Mouse (Mus musculus) heart, postnatal 0 days (tissue): ENCODE data around the gene Map4k2.

ENCODE experiments used
- CTCF ChIP-seq: IDR thresholded peaks from 2 replicates; pipeline ENCODE4 v1.5.1; 2016; ENCODE audit warnings: antibody characterized with exemption, control low read depth, low read depth
- EP300 ChIP-seq: IDR thresholded peaks from 2 replicates; pipeline ENCODE4 v1.6.1; 2016; ENCODE audit warnings: antibody characterized with exemption, low read depth

GRCm38 (mm10) chr19:6381238-6381637 is 40.3 kb downstream of the Map4k2 start:
- TF ChIP-seq CTCF (no peak), EP300 (no peak)
